Mouse (Mus musculus) right cerebral cortex, postnatal 25 days (tissue): ENCODE measurements around the gene 6430628N08Rik.

Experiments used
- DNase-seq: peaks from one replicate; pipeline ENCODE4 v3.0.0; 2022

Gene 6430628N08Rik

DNA sequence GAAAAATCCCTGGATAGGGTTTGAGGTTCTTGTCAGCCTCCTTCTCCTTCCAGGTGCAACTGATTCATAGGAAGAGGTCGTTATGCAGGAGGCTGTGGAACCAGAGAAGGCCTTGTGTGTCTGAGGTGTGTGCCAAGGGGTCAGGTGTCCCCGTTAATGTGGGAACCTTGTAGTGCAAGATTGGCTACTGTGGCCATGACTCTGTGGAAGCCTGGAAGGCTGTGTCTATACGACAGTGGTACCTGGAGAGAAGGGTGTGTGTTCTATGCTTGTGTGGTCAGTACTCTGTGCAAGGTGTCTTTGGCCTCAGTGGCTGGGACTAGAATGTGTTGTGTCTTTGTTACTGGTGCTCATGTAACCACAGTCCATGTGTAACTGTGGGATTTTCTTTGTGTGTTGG, 50.2 kb downstream of the 6430628N08Rik start:
- no peak for DNase-seq

- no peak for DNase-seq
These were observed 50.9 kb downstream of the 6430628N08Rik start for GRCm38 (mm10) chr4:115941242-115941820.

- no peak for DNase-seq
These were observed 53.3 kb downstream of the 6430628N08Rik start for GRCm38 (mm10) chr4:115943669-115944314.
